Mouse (Mus musculus) megakaryocyte, embryonic 14.5 days (primary cell): Measurements from ENCODE around the gene Slc9a6.

ENCODE experiments used
- FLI1 ChIP-seq: IDR thresholded peaks from 2 replicates; pipeline ENCODE4 v1.6.1; 2012; ENCODE audit warnings: low read length, inconsistent platforms, mixed read lengths
- GATA1 ChIP-seq: IDR thresholded peaks from 3 replicates; pipeline ENCODE4 v1.6.1; 2012; ENCODE audit warnings: mixed read lengths, low read length, inconsistent platforms, borderline replicate concordance

- TF ChIP-seq GATA1 (no peak), FLI1 (no peak)
These were observed 94.5 kb downstream of the Slc9a6 start for GRCm38 (mm10) chrX:56703965-56704562.
